Mouse (Mus musculus) CH12.LX (cell line): Measurements from ENCODE around the gene Acss1. TPM values are rescaled to one million over a fixed set of nuclear protein-coding genes. Genes with fewer than 3 reads are reported as not detected.

Source experiments
- DNase-seq: peaks from one replicate; pipeline ENCODE4 v3.0.0-alpha.2; 2013; ENCODE audit errors: extremely low read depth
- H3K27ac ChIP-seq: 2 replicates; pipeline ENCODE4 v1.5.1; 2012; ENCODE audit warnings: low read depth, mild to moderate bottlenecking, control low read depth, moderate library complexity; ENCODE audit not compliant: insufficient read depth
- H3K27me3 ChIP-seq: replicated peaks from 2 replicates; pipeline ENCODE3; 2012; ENCODE audit warnings: inconsistent platforms
- H3K36me3 ChIP-seq, 2 experiments: replicated peaks in 1 of 2; 2 replicates each; pipeline versions ENCODE3 to v1.6.1; 2012; ENCODE audit warnings: inconsistent platforms in 1 of 2, low read length in 1 of 2, mild to moderate bottlenecking in 1 of 2, mixed read lengths in 1 of 2, moderate library complexity in 1 of 2; ENCODE audit not compliant: control insufficient read depth in 1 of 2, insufficient read depth in 1 of 2
- H3K4me1 ChIP-seq, 2 experiments: 2 replicates each; pipeline ENCODE4 v1.6.1; 2012; ENCODE audit warnings: inconsistent platforms in 1 of 2, moderate library complexity in 1 of 2; ENCODE audit not compliant: insufficient read depth in 2 of 2, control insufficient read depth in 1 of 2
- H3K4me2 ChIP-seq: 2 replicates; pipeline ENCODE4 v1.6.1; 2012; ENCODE audit warnings: low read depth, mild to moderate bottlenecking, control low read depth; ENCODE audit not compliant: poor library complexity, insufficient read depth, severe bottlenecking
- H3K4me3 ChIP-seq, 3 experiments: fragments of 150-350 bp in 1 of 3; sonication (generic) in 1 of 3; replicated peaks in 1 of 3; 2 replicates each; pipeline versions ENCODE3 to v1.5.1; 2011 to 2012; ENCODE audit warnings: low read depth in 2 of 3, low read length in 2 of 3, mild to moderate bottlenecking in 2 of 3, moderate library complexity in 2 of 3, control low read depth in 1 of 3, improper control_type of control experiment in 1 of 3, inconsistent platforms in 1 of 3, mixed read lengths in 1 of 3; ENCODE audit not compliant: poor library complexity in 1 of 3
- H3K79me2 ChIP-seq: replicated peaks from 2 replicates; pipeline ENCODE4 v1.6.1; 2012; ENCODE audit warnings: mild to moderate bottlenecking, moderate library complexity; ENCODE audit not compliant: control insufficient read depth, poor library complexity, insufficient read depth, severe bottlenecking; ENCODE audit errors: extremely low read depth
- H3K9ac ChIP-seq: 2 replicates; pipeline ENCODE4 v1.6.1; 2012; ENCODE audit warnings: low read depth, mild to moderate bottlenecking, control low read depth, moderate library complexity; ENCODE audit not compliant: insufficient read depth
- H3K9me3 ChIP-seq: replicated peaks from 2 replicates; pipeline ENCODE3; 2012; ENCODE audit warnings: low read length, inconsistent platforms, mixed read lengths
- CHD2 ChIP-seq: IDR thresholded peaks from 2 replicates; pipeline ENCODE4 v1.6.1; 2011; ENCODE audit warnings: low read length, improper control_type of control experiment
- E2F4 ChIP-seq: IDR thresholded peaks from 2 replicates; pipeline ENCODE4 v1.6.1; 2011; ENCODE audit warnings: low read depth, low read length, improper control_type of control experiment; ENCODE audit not compliant: insufficient replicate concordance
- ELF1 ChIP-seq: IDR thresholded peaks from 2 replicates; pipeline ENCODE4 v1.6.1; 2014; ENCODE audit warnings: low read depth, mild to moderate bottlenecking, inconsistent platforms, low read length, improper control_type of control experiment
- EP300 ChIP-seq: IDR thresholded peaks from 2 replicates; pipeline ENCODE4 v1.6.1; 2011; ENCODE audit warnings: low read length, improper control_type of control experiment
- ETS1 ChIP-seq: conservative IDR thresholded peaks from 2 replicates; pipeline ENCODE4 v1.6.1; 2012; ENCODE audit warnings: low read depth, mild to moderate bottlenecking, inconsistent platforms, low read length, improper control_type of control experiment, moderate library complexity
- HCFC1 ChIP-seq: IDR thresholded peaks from 2 replicates; pipeline ENCODE4 v1.6.1; 2012; ENCODE audit warnings: low read depth, mild to moderate bottlenecking, inconsistent platforms, low read length, improper control_type of control experiment
- KAT2A ChIP-seq: IDR thresholded peaks from 2 replicates; pipeline ENCODE4 v1.6.1; 2012; ENCODE audit warnings: low read length, improper control_type of control experiment, inconsistent platforms; ENCODE audit not compliant: insufficient replicate concordance
- MAFK ChIP-seq: IDR thresholded peaks from 2 replicates; pipeline ENCODE4 v1.6.1; 2011; ENCODE audit warnings: low read length, improper control_type of control experiment; ENCODE audit not compliant: insufficient replicate concordance
- MAZ ChIP-seq: IDR thresholded peaks from 2 replicates; pipeline ENCODE4 v1.6.1; 2012; ENCODE audit warnings: low read depth, mild to moderate bottlenecking, inconsistent platforms, low read length, improper control_type of control experiment, moderate library complexity
- MYC ChIP-seq: IDR thresholded peaks from 2 replicates; pipeline ENCODE4 v1.6.1; 2011; ENCODE audit warnings: low read depth, mild to moderate bottlenecking, improper control_type of control experiment, low read length
- NELFE ChIP-seq: IDR thresholded peaks from 2 replicates; pipeline ENCODE4 v1.6.1; 2011; ENCODE audit warnings: low read depth, low read length, improper control_type of control experiment
- NRF1 ChIP-seq: IDR thresholded peaks from 2 replicates; pipeline ENCODE4 v1.6.1; 2014; ENCODE audit warnings: low read depth, mild to moderate bottlenecking, inconsistent platforms, low read length, improper control_type of control experiment, moderate library complexity
- POLR2A ChIP-seq: IDR thresholded peaks from 2 replicates; pipeline ENCODE4 v1.6.1; 2011; ENCODE audit warnings: low read depth, mild to moderate bottlenecking, improper control_type of control experiment, low read length
- SIN3A ChIP-seq: IDR thresholded peaks from 2 replicates; pipeline ENCODE4 v1.6.1; 2012; ENCODE audit warnings: low read length, improper control_type of control experiment, inconsistent platforms
- TBP ChIP-seq: conservative IDR thresholded peaks from 2 replicates; pipeline ENCODE4 v1.6.1; 2011; ENCODE audit warnings: low read depth, low read length, improper control_type of control experiment
- TCF12 ChIP-seq: IDR thresholded peaks from 2 replicates; pipeline ENCODE4 v1.6.1; 2014; ENCODE audit warnings: low read depth, mild to moderate bottlenecking, inconsistent platforms, low read length, improper control_type of control experiment
- UBTF ChIP-seq: IDR thresholded peaks from 2 replicates; pipeline ENCODE4 v1.6.1; 2012; ENCODE audit warnings: low read depth, mild to moderate bottlenecking, inconsistent platforms, low read length, improper control_type of control experiment, moderate library complexity
- USF1 ChIP-seq: IDR thresholded peaks from 2 replicates; pipeline ENCODE4 v1.6.1; 2014; ENCODE audit warnings: low read depth, mild to moderate bottlenecking, inconsistent platforms, low read length, improper control_type of control experiment
- ZKSCAN1 ChIP-seq: IDR thresholded peaks from 2 replicates; pipeline ENCODE4 v1.6.1; 2012; ENCODE audit warnings: low read depth, inconsistent platforms, low read length, improper control_type of control experiment, borderline replicate concordance
- ZMIZ1 ChIP-seq: IDR thresholded peaks from 2 replicates; pipeline ENCODE4 v1.6.1; 2012; ENCODE audit warnings: low read depth, mild to moderate bottlenecking, inconsistent platforms, low read length, improper control_type of control experiment
- ZNF384 ChIP-seq: IDR thresholded peaks from 2 replicates; pipeline ENCODE4 v1.6.1; 2012; ENCODE audit warnings: low read depth, low read length, improper control_type of control experiment, inconsistent platforms
- dilution Hi-C: fragments of 300-500 bp; cut with MboI; formaldehyde crosslinking; loops from 2 replicates; pipeline ENCODE4 v1.14.3; 2020; ENCODE audit warnings: low sequenced_read_pairs; ENCODE audit not compliant: extremely low pct_unique_long_range_greater_than_20kb, extremely low pct_ligation_motif_present
- in situ Hi-C: fragments of 300-500 bp; cut with MboI; formaldehyde crosslinking; loops from 3 replicates; pipeline ENCODE4 v1.14.3; 2019; ENCODE audit warnings: low sequenced_read_pairs, low pct_ligation_motif_present, low pct_unique_long_range_greater_than_20kb, mixed read lengths
- polyA plus RNA-seq: library from polyadenylated mRNA; unstranded; fragments of >175 nt; gene quantifications from 2 replicates; pipeline ENCODE4 v1.2.1, GENCODE M21; 2012; ENCODE audit warnings: low read depth; ENCODE audit not compliant: insufficient read length
- total RNA-seq, 2 experiments: library from RNA; depleted of rRNA; stranded (reverse); fragments of 300-350 nt in 1 of 2; fragments of >200 nt in 1 of 2; gene quantifications; 2 replicates each; pipeline ENCODE4 v1.2.3; 2012 to 2014

Gene Acss1
- total and polyA plus RNA-seq, 3 experiments: 0.39 to 1.7 (median 0.76) TPM

DNA sequence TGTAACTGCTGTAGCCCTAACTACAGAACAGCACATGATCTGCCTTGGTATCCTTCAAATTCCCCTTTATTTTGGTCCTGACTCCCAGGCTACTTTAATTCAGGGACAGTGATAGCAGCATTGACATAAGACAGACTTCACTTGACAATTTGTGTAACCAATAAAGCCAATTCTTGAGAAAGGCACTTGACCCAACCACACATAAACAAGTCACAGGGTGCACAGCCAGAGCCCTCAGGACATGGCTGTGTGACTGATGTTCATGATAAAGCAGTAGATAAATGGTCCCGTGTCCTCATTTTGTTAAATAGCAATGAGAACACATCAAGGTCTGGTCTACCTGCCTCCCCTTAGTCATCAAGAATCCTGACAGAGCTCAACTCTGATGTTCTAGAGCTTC, 88.7 kb downstream of the Acss1 start:
- H3K4me2 ChIP-seq: no peak overlapping the region

GRCm38 (mm10) chr2:150578603-150579002, 89.7 kb downstream of the Acss1 start:
- Histone ChIP-seq H3K4me3 (no peak overlapping the region), H3K36me3 (peaks cover 4 to 74% of the 10 kb centered on the region in 2 experiments), H3K79me2 (no peaks in the 10 kb centered on the region), H3K9ac (no peak overlapping the region)
- in situ Hi-C loops: no loop called here
- no peak for TF ChIP-seq TBP
- TF ChIP-seq USF1: no peak
- TF ChIP-seq EP300: no peak
- no peak for TF ChIP-seq POLR2A
- TF ChIP-seq E2F4: no peak
- TF ChIP-seq CHD2: no peak
- TF ChIP-seq ZKSCAN1: no peak
- TF ChIP-seq MAFK: no peak
- TF ChIP-seq NRF1: no peak
- TF ChIP-seq MYC: no peak
- no peak for TF ChIP-seq NELFE
- no peak for TF ChIP-seq TCF12
- no peak for TF ChIP-seq ELF1
- TF ChIP-seq KAT2A: no peak
- TF ChIP-seq HCFC1: no peak
- TF ChIP-seq UBTF: no peak
- TF ChIP-seq ZMIZ1: no peak
- TF ChIP-seq, all 38 proteins: peak for 0
- H3K27ac ChIP-seq: no peak overlapping the region
- no peak overlapping the region for H3K4me2 ChIP-seq
- H3K27me3 ChIP-seq: no peaks in the 10 kb centered on the region
- H3K4me1 ChIP-seq: peaks cover 0 to 14% of the 10 kb centered on the region in 2 experiments; a peak in 2 of 4 replicates
- no peak for DNase-seq
- H3K9me3 ChIP-seq: no peaks in the 10 kb centered on the region
- dilution Hi-C loops: no loop called here

More for the DNA sequence above, 88.7 kb downstream of the Acss1 start:
- Histone ChIP-seq H3K27ac (no peak overlapping the region), H3K4me1 (peaks cover 0 to 14% of the 10 kb centered on the region in 2 experiments; a peak in 2 of 4 replicates), H3K9me3 (no peaks in the 10 kb centered on the region), H3K79me2 (no peaks in the 10 kb centered on the region), H3K9ac (no peak overlapping the region), H3K36me3 (peaks cover 12 to 80% of the 10 kb centered on the region in 2 experiments), H3K27me3 (no peaks in the 10 kb centered on the region), H3K4me3 (no peak overlapping the region)
- in situ Hi-C loops: no loop called here
- dilution Hi-C loops: no loop called here
- TF ChIP-seq ETS1: no peak
- TF ChIP-seq MAZ: no peak
- TF ChIP-seq ZNF384: no peak
- no peak for TF ChIP-seq SIN3A
- TF ChIP-seq USF1: no peak
- no peak for DNase-seq
